ENCODE assay signal across 8 mouse cellular contexts in genomic region chr8:87473314-87473713, GRCm38 (mm10). TPM values are rescaled to one million over a fixed set of nuclear protein-coding genes. Genes with fewer than 3 reads are reported as not detected.
DNase-seq lines count a peak whose midpoint lies in the region; ATAC-seq and TF ChIP-seq lines count a peak whose summit lies in the region.

No protein-coding gene starts in this region.

- intact Hi-C loops in left cerebral cortex, adult 2 months (cut with DNase I), result loop anchor here (5.0 kb wide), 3 partner anchors 39 to 541 kb away; no protein-coding TSS in a partner anchor

- DNase-seq in left cerebral cortex, adult 2 months (ENCODE audit: extremely low spot score in 1 of 2, low spot score in 2 of 2), result peak in 1 of 2 experiments; percentile 13
- DNase-seq in left cerebral cortex, adult 9 months (ENCODE audit: low spot score in 2 of 2), result no peak
- DNase-seq in cerebellum, adult 2 months, result peak; percentile 69 to 75
- peak; percentile 74 for DNase-seq in forebrain, embryonic 11.5 days (ENCODE audit: low spot score)
- DNase-seq in kidney, postnatal 4 days, result peak; percentile 12 to 25
- DNase-seq in spleen, postnatal 4 days (ENCODE audit: low spot score in 2 of 2), result no peak
- DNase-seq in ovary, postnatal 14 days (ENCODE audit: low spot score), result no peak

- H3K9me3 ChIP-seq in forebrain, embryonic 11.5 days (ENCODE audit: control insufficient read depth, low read length), result no peaks in the 10 kb centered on the region
- no peaks in the 10 kb centered on the region for H3K9me3 ChIP-seq in neural tube, embryonic 14.5 days (ENCODE audit: control insufficient read depth, low read length)

- H3K9ac ChIP-seq in forebrain, embryonic 11.5 days (ENCODE audit: low read length), result peak overlapping the region; percentile 44
- H3K9ac ChIP-seq in neural tube, embryonic 14.5 days (replicated peaks; ENCODE audit: low read depth, low read length), result peak overlapping the region; percentile 57

- no peaks in the 10 kb centered on the region for H3K36me3 ChIP-seq in forebrain, embryonic 11.5 days (ENCODE audit: control insufficient read depth, insufficient read depth, low read length)
- H3K36me3 ChIP-seq in neural tube, embryonic 14.5 days (ENCODE audit: control insufficient read depth, insufficient read depth, low read length), result no peaks in the 10 kb centered on the region

- no peaks in the 10 kb centered on the region; the same call in 1 of the 2 replicates for H3K4me1 ChIP-seq in cerebellum, adult 2 months (ENCODE audit: control insufficient read depth, insufficient read depth, low read length)
- peaks cover 15% of the 10 kb centered on the region; the same call in 1 of the 2 replicates for H3K4me1 ChIP-seq in forebrain, embryonic 11.5 days (replicated peaks; ENCODE audit: control insufficient read depth, insufficient read depth, low read length)
- peaks cover 19% of the 10 kb centered on the region for H3K4me1 ChIP-seq in neural tube, embryonic 14.5 days (ENCODE audit: control insufficient read depth, insufficient read depth, low read length)

- no peak for TF ChIP-seq POLR2A in cerebellum, adult 2 months (IDR thresholded peaks at IDR 0.05; ENCODE audit: borderline replicate concordance, insufficient read depth, low read length)

- no peaks in the 10 kb centered on the region for H3K27me3 ChIP-seq in cerebellum, adult 2 months (ENCODE audit: control insufficient read depth, insufficient read depth, low read length)
- peaks cover 40% of the 10 kb centered on the region for H3K27me3 ChIP-seq in forebrain, embryonic 11.5 days (ENCODE audit: control insufficient read depth, insufficient read depth, low read length)
- H3K27me3 ChIP-seq in neural tube, embryonic 14.5 days (ENCODE audit: control insufficient read depth, insufficient read depth, low read length), result peaks cover 14% of the 10 kb centered on the region

- no peak for TF ChIP-seq CTCF in left cerebral cortex, adult 2 months (IDR thresholded peaks at IDR 0.05)
- no peak for TF ChIP-seq CTCF in cerebellum, adult 2 months (IDR thresholded peaks at IDR 0.05; ENCODE audit: borderline replicate concordance, insufficient read depth, low read depth, low read length)

- peak overlapping the region; percentile 66 for H3K4me3 ChIP-seq in left cerebral cortex, adult 2 months
- peak overlapping the region; percentile 86 for H3K4me3 ChIP-seq in cerebellum, adult 2 months (replicated peaks; ENCODE audit: insufficient read depth, low read depth, low read length)
- peak overlapping the region; percentile 57 for H3K4me3 ChIP-seq in forebrain, embryonic 11.5 days (ENCODE audit: low read depth, low read length)
- H3K4me3 ChIP-seq in neural tube, embryonic 14.5 days (ENCODE audit: low read depth, low read length), result peak overlapping the region; percentile 65

- WGBS in cerebellum, adult 2 months, result under 1% methylated on average over 30 of the region's 30 CpGs
- WGBS in forebrain, embryonic 11.5 days, result under 1% methylated on average over 30 of the region's 30 CpGs
- under 1% methylated on average over 30 of the region's 30 CpGs for WGBS in neural tube, embryonic 14.5 days

- peak overlapping the region; percentile 95 for H3K4me2 ChIP-seq in forebrain, embryonic 11.5 days (ENCODE audit: low read depth, low read length, severe bottlenecking)
- H3K4me2 ChIP-seq in neural tube, embryonic 14.5 days (ENCODE audit: low read depth, low read length), result peak overlapping the region; percentile 90

- ATAC-seq in forebrain, embryonic 11.5 days (replicated peaks; ENCODE audit: low FRiP score), result no peak; the same call in 1 of the 2 replicates
- ATAC-seq in neural tube, embryonic 14.5 days (ENCODE audit: low read depth), result no peak; the same call in 1 of the 2 replicates

- H3K27ac ChIP-seq in left cerebral cortex, adult 2 months, result no peak overlapping the region
- peak overlapping the region; percentile 71 for H3K27ac ChIP-seq in cerebellum, adult 2 months (ENCODE audit: insufficient read depth, low read length)
- no peak overlapping the region for H3K27ac ChIP-seq in forebrain, embryonic 11.5 days (ENCODE audit: low read depth, low read length)
- no peak overlapping the region for H3K27ac ChIP-seq in neural tube, embryonic 14.5 days (ENCODE audit: low read depth, low read length)

RNA-seq across cellular contexts. Expression of gene Cbln1, which starts 0.9 kb away (rescaled TPM):
- 1 to 10 TPM; 7.4 to 9.0 TPM for total RNA-seq in left cerebral cortex, adult 2 months (2021)
- polyA plus RNA-seq in cerebellum, adult 2 months (2012; rRNA removed), result 886 and 1,066 TPM in 2 replicates
- polyA plus RNA-seq in forebrain, embryonic 11.5 days (2014; fragmentation: Nextera tagmentation; extraction: Ambion mirVana), result 9.9 and 10.8 TPM in 2 replicates
- polyA plus RNA-seq in neural tube, embryonic 14.5 days (2014; fragmentation: Nextera tagmentation; extraction: Ambion mirVana), result 32.8 and 36.6 TPM in 2 replicates

Comparison
In these comparisons a context has a peak if more than half of its experiments do, and no peak if none do; other contexts are left out.
1. DNase-seq: peak in cerebellum, adult 2 months (2 of 2), forebrain, embryonic 11.5 days (single experiment) and kidney, postnatal 4 days (2 of 2); none in left cerebral cortex, adult 9 months (0 of 2), spleen, postnatal 4 days (0 of 2) and ovary, postnatal 14 days (single experiment).
2. RNA of gene Cbln1, which starts 0.9 kb away (polyA plus RNA-seq): 886 to 1,066 TPM in cerebellum, adult 2 months; 32.8 to 36.6 TPM in neural tube, embryonic 14.5 days and 9.9 to 10.8 TPM in forebrain, embryonic 11.5 days; every median in the first group is over 10 times any median in the second.
3. Peak in every context shown above with its lines, with median percentiles within 50 percentile points of each other: H3K4me3 ChIP-seq.